ENCODE assay signal across 8 mouse cellular contexts in genomic region chr2:153649298-153650013, GRCm38 (mm10). TPM values are rescaled to one million over a fixed set of nuclear protein-coding genes. Genes with fewer than 3 reads are reported as not detected.
DNase-seq lines count a peak whose midpoint lies in the region; ATAC-seq and TF ChIP-seq lines count a peak whose summit lies in the region.

Gene Dnmt3b, plus strand, starts transcription at chr2:153649450.

- CTCF ChIA-PET in Patski (lab: Charles Lee), result no interaction called here

- no peak for TF ChIP-seq CTCF in Patski (IDR thresholded peaks at IDR 0.05)

- peak within 1 kb of the TSS; percentile 79 for H3K9ac ChIP-seq in hindbrain, embryonic 11.5 days (ENCODE audit: low read depth, low read length)

- H3K4me2 ChIP-seq in hindbrain, embryonic 11.5 days (replicated peaks; ENCODE audit: low read depth, low read length), result peak within 1 kb of the TSS; percentile 91

- no peak for DNase-seq in Patski (ENCODE audit: low read depth, low spot score)
- peak; percentile 52 for DNase-seq in cerebellum, adult 8-10 months
- peak; percentile 86 for DNase-seq in hindbrain, embryonic 11.5 days (ENCODE audit: low spot score)
- DNase-seq in left cerebral cortex, adult 11 months (ENCODE audit: low spot score), result peak; percentile 10
- DNase-seq in lung, postnatal 4 days, result peak; percentile 77 to 85
- DNase-seq in retina, embryonic 14.5 days (ENCODE audit: low spot score), result peak; percentile 79
- DNase-seq in urinary bladder, postnatal 14 days (ENCODE audit: low spot score), result peak; percentile 56

- no peaks in the 10 kb centered on the region for H3K36me3 ChIP-seq in hindbrain, embryonic 11.5 days (ENCODE audit: control insufficient read depth, insufficient read depth, low read length)

- H3K27ac ChIP-seq in hindbrain, embryonic 11.5 days (ENCODE audit: low read depth, low read length), result peak within 1 kb of the TSS; percentile 10; the same call in 1 of the 2 replicates

- peak within 1 kb of the TSS; percentile 81 for H3K4me3 ChIP-seq in hindbrain, embryonic 11.5 days (ENCODE audit: low read depth, low read length)

- in situ Hi-C loops in Patski (cut with MboI; ENCODE audit: low pct_unique_long_range_greater_than_20kb), result no loop called here

- POLR2A ChIA-PET in Patski (lab: Charles Lee), result no interaction called here

- H3K4me1 ChIP-seq in hindbrain, embryonic 11.5 days (replicated peaks; ENCODE audit: control insufficient read depth, insufficient read depth, low read length), result no peaks in the 10 kb centered on the region

- WGBS in hindbrain, embryonic 11.5 days, result under 1% methylated on average over 81 of the region's 93 CpGs

- no peaks in the 10 kb centered on the region for H3K9me3 ChIP-seq in hindbrain, embryonic 11.5 days (ENCODE audit: control insufficient read depth, low read length)

- H3K27me3 ChIP-seq in Patski, result peaks cover 3% of the 10 kb centered on the region
- peaks cover 4% of the 10 kb centered on the region; the same call in 1 of the 2 replicates for H3K27me3 ChIP-seq in hindbrain, embryonic 11.5 days (ENCODE audit: control insufficient read depth, insufficient read depth, low read length)

- peak; percentile 87 for ATAC-seq in Patski
- peak; percentile 92 for ATAC-seq in frontal cortex, adult (ENCODE audit: low TSS enrichment)
- peak; percentile 86 for ATAC-seq in hindbrain, embryonic 11.5 days (ENCODE audit: low FRiP score)

RNA-seq across cellular contexts. Expression of gene Dnmt3b, which starts in this region (rescaled TPM):
- polyA plus RNA-seq in Patski (2021), result 1.6 TPM
- polyA plus RNA-seq in hindbrain, embryonic 11.5 days (2014; fragmentation: Nextera tagmentation; extraction: Ambion mirVana), result 9.9 and 10.3 TPM in 2 replicates
